Mouse (Mus musculus) liver, embryonic 15.5 days (tissue): Measurements from ENCODE around the gene Mab21l1. TPM values are rescaled to one million over a fixed set of nuclear protein-coding genes. Genes with fewer than 3 reads are reported as not detected.

Experiments
- ATAC-seq: fragments of 200-750 bp; cut with Nextera tagmentation; 2 replicates; pipeline ENCODE4 v1.8.0; 2017; ENCODE audit warnings: moderate number of reproducible peaks, mild to moderate bottlenecking, moderate library complexity; ENCODE audit not compliant: insufficient read depth
- H3K27ac ChIP-seq: fragments of 300-500 bp; sonication (generic); replicated peaks from 2 replicates; pipeline ENCODE4 v1.5.1; 2015; ENCODE audit warnings: mild to moderate bottlenecking, inconsistent platforms
- H3K27me3 ChIP-seq: fragments of 300-500 bp; sonication (generic); 2 replicates; pipeline ENCODE4 v1.6.1; 2015; ENCODE audit warnings: mild to moderate bottlenecking, inconsistent platforms
- H3K36me3 ChIP-seq: fragments of 300-500 bp; sonication (generic); replicated peaks from 2 replicates; pipeline ENCODE4 v1.6.1; 2015; ENCODE audit warnings: moderate library complexity, mild to moderate bottlenecking, inconsistent platforms
- H3K4me1 ChIP-seq: fragments of 300-500 bp; sonication (generic); replicated peaks from 2 replicates; pipeline ENCODE4 v1.6.1; 2015; ENCODE audit warnings: inconsistent platforms
- H3K4me2 ChIP-seq: fragments of 300-500 bp; sonication (generic); 2 replicates; pipeline ENCODE4 v1.6.1; 2015; ENCODE audit warnings: moderate library complexity, mild to moderate bottlenecking, inconsistent platforms
- H3K4me3 ChIP-seq: fragments of 300-500 bp; sonication (generic); replicated peaks from 2 replicates; pipeline ENCODE4 v1.5.1; 2015; ENCODE audit warnings: mild to moderate bottlenecking, inconsistent platforms
- H3K9ac ChIP-seq: fragments of 300-500 bp; sonication (generic); 2 replicates; pipeline ENCODE4 v1.6.1; 2015; ENCODE audit warnings: moderate library complexity, mild to moderate bottlenecking, inconsistent platforms
- H3K9me3 ChIP-seq: fragments of 300-500 bp; sonication (generic); replicated peaks from 2 replicates; pipeline ENCODE4 v1.6.1; 2016; ENCODE audit warnings: inconsistent platforms
- WGBS: fragments of 180-500 bp; shearing (Covaris S2); methylation state at CpG from one replicate; pipeline ENCODE4 v1.1.7; 2015; ENCODE audit warnings: mixed read lengths; ENCODE audit not compliant: insufficient replicate concordance; 5-methylcytosine and 5-hydroxymethylcytosine counted together
- polyA plus RNA-seq: library from polyadenylated mRNA; unstranded; fragments of >200 nt; fragmentation: Nextera tagmentation; extraction: Ambion mirVana; gene quantifications from 2 replicates; pipeline ENCODE4 v1.2.1, GENCODE M21; 2015

Mab21l1 gene
- polyA plus RNA-seq, 1 experiment from 2014 or later: 0.15 TPM

DNA sequence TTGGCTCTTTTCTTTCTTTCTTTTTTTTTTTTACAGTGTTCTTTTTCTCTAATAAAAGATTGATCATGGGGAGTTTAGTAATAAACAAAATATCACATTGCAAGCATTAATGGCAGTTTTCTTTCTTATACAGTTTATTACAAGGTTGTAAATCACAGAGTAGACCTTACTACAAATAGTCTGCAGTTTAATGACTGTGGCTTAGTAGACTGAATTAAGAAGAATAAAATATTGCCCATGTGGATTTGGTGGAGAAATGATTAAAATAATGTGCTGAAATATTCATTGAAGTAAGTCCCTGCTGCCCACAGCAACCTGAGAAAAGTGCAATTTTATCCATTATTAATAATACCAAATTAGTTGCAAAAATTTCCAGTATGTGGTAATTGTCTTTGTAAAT is 37.3 kb downstream of the Mab21l1 start:
- no peak overlapping the region for H3K9ac ChIP-seq
- ATAC-seq: no peak
- H3K27me3 ChIP-seq: no peaks in the 10 kb centered on the region
- no peaks in the 10 kb centered on the region for H3K4me1 ChIP-seq
- no peaks in the 10 kb centered on the region for H3K9me3 ChIP-seq
- no peak overlapping the region for H3K27ac ChIP-seq
- H3K4me2 ChIP-seq: no peak overlapping the region
- H3K4me3 ChIP-seq: no peak overlapping the region
- no peaks in the 10 kb centered on the region for H3K36me3 ChIP-seq

DNA sequence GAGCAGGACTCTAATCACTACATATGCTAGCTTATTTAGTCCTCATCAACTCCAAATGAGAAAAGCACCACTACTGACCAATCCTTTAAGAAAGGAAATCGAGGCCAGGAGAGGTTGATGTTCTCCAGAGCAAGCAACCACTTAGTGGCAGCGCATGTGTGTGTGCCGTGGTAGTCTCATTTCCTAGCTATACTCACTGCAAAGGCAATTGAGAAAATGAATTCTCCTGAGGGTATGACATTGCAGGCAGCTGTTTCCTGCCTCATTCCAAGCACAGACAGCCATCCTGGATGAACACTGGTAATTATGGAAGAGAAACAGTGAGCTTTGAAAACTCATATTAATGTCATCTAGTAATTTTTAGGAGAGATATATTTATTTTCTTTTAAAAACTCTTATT is 42.6 kb downstream of the Mab21l1 start:
- no peak overlapping the region for H3K27ac ChIP-seq
- H3K4me2 ChIP-seq: no peak overlapping the region
- H3K27me3 ChIP-seq: no peaks in the 10 kb centered on the region
- H3K36me3 ChIP-seq: no peaks in the 10 kb centered on the region
- H3K9ac ChIP-seq: no peak overlapping the region
- H3K4me3 ChIP-seq: no peak overlapping the region
- no peaks in the 10 kb centered on the region for H3K9me3 ChIP-seq
- no peak for ATAC-seq
- WGBS: 51% methylated on average over 3 of the region's 3 CpGs
- H3K4me1 ChIP-seq: 0 out of 2 replicates have a peak, but pooled peaks cover 4% of the 10 kb centered on the region

DNA sequence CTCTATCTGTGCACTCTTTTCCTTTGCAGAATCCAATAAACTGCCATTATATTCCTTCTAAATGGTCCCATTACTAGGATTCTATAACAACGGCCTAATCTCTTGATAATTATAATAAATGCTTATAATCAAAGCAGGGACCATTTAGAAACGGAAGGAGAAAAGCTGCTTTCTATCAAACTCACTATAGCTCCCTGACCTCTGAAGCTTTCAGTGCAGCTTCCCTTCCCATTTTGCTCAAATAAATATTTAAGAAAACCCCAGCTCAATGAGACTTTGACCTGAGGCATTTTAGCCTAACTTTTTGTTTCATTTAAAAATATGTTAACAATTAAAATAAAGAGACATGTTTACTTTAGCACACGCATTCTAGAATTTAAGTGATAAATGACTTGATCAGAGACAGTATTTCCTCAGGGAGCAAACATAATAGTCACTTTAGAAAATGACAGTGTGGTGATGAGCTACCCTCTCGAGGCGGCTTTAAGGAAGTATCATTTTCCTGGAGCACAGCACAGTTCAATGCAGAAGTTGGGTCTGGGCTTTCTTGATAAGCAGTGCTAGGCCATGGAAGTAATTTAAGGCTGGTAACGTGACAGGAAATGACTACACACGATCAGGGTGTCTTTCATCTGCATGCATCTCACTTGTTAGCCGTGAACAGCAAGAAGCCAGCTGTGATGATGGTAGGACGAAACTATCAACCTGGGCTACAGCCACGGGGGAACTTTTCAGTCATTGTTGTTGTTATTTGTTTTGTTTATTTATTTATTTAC is 46.4 kb downstream of the Mab21l1 start:
- Histone ChIP-seq H3K9ac (no peak overlapping the region), H3K9me3 (no peaks in the 10 kb centered on the region), H3K4me1 (0 out of 2 replicates have a peak, but pooled peaks cover 4% of the 10 kb centered on the region), H3K27me3 (no peaks in the 10 kb centered on the region), H3K27ac (no peak overlapping the region), H3K36me3 (no peaks in the 10 kb centered on the region), H3K4me2 (no peak overlapping the region), H3K4me3 (no peak overlapping the region)
- 17% methylated on average over 10 of the region's 10 CpGs for WGBS
- ATAC-seq: peak; percentile 70

DNA sequence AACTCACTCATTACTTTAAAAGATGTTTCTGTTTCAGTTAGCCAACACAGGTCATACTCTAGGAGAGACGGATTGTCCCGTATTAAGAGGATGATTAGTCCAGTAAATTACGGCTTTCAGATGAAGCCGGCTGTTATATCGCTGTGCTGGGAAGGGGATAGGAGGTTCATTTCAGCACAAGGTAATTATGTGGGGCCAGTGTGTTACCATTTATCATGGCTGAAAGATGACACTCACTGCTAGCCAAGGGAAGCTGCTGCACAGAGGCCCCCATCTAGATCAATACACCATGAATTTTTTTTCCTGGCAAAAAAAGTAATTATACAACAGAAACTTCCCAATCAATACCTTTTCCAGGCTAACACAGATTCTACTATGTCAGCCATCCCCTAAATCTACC is 47.9 kb downstream of the Mab21l1 start:
- no peak for ATAC-seq
- no peak overlapping the region for H3K4me3 ChIP-seq
- no peaks in the 10 kb centered on the region for H3K9me3 ChIP-seq
- no peaks in the 10 kb centered on the region for H3K36me3 ChIP-seq
- 0 out of 2 replicates have a peak, but pooled peaks cover 4% of the 10 kb centered on the region for H3K4me1 ChIP-seq
- H3K9ac ChIP-seq: no peak overlapping the region
- H3K4me2 ChIP-seq: no peak overlapping the region
- no peaks in the 10 kb centered on the region for H3K27me3 ChIP-seq
- 70% methylated on average over 5 of the region's 5 CpGs for WGBS
- no peak overlapping the region for H3K27ac ChIP-seq
